ENCODE assay signal across 8 mouse cellular contexts in genomic region chr12:27340451-27341035, GRCm38 (mm10). TPM values are rescaled to one million over a fixed set of nuclear protein-coding genes. Genes with fewer than 3 reads are reported as not detected.
DNase-seq lines count a peak whose midpoint lies in the region; ATAC-seq and TF ChIP-seq lines count a peak whose summit lies in the region.

No protein-coding gene starts in this region.

- peak overlapping the region; percentile 93 for H3ac ChIP-seq in myocyte (ENCODE audit: control insufficient read depth, insufficient read length)

- DNase-seq in heart, postnatal 0 days (ENCODE audit: low spot score), result no peak
- DNase-seq in heart, adult 2 months, result no peak
- DNase-seq in embryo, embryonic 10.5 days (ENCODE audit: low spot score), result peak; percentile 80
- DNase-seq in layer of hippocampus, postnatal 36 days, result no peak
- no peak for DNase-seq in left cerebral cortex, adult 11 months (ENCODE audit: low spot score)
- no peak for DNase-seq in thymus, adult 2 months

- H3K4me2 ChIP-seq in heart, postnatal 0 days (ENCODE audit: low read depth, low read length), result peak overlapping the region; percentile 98
- peak overlapping the region; percentile 89 for H3K4me2 ChIP-seq in intestine, embryonic 15.5 days (replicated peaks)
- H3K4me2 ChIP-seq in myocyte (ENCODE audit: low read depth), result peak overlapping the region; percentile 61

- H3K36me3 ChIP-seq in heart, postnatal 0 days (replicated peaks; ENCODE audit: control insufficient read depth, insufficient read depth, low read length), result no peaks in the 10 kb centered on the region
- no peaks in the 10 kb centered on the region for H3K36me3 ChIP-seq in heart, adult 2 months (ENCODE audit: control insufficient read depth, insufficient read depth, low read length)
- no peaks in the 10 kb centered on the region for H3K36me3 ChIP-seq in intestine, embryonic 15.5 days
- peaks cover 7% of the 10 kb centered on the region for H3K36me3 ChIP-seq in myocyte (ENCODE audit: control insufficient read depth, insufficient read depth)
- H3K36me3 ChIP-seq in thymus, adult 2 months (ENCODE audit: control insufficient read depth, insufficient read depth, low read length), result no peaks in the 10 kb centered on the region

- no peak for TF ChIP-seq EP300 in heart, postnatal 0 days (IDR thresholded peaks at IDR 0.05; ENCODE audit: low read depth)
- no peak for TF ChIP-seq EP300 in heart, adult 2 months (IDR thresholded peaks at IDR 0.05; ENCODE audit: insufficient read depth, low read depth, low read length)

- no peaks in the 10 kb centered on the region for H3K9me3 ChIP-seq in heart, postnatal 0 days (replicated peaks; ENCODE audit: control insufficient read depth, low read length)
- H3K9me3 ChIP-seq in intestine, embryonic 15.5 days, result no peaks in the 10 kb centered on the region

- H3K27me3 ChIP-seq in heart, postnatal 0 days (ENCODE audit: control insufficient read depth, insufficient read depth, low read length), result no peaks in the 10 kb centered on the region
- H3K27me3 ChIP-seq in heart, adult 2 months (ENCODE audit: control insufficient read depth, insufficient read depth, low read length), result peaks cover 11% of the 10 kb centered on the region
- H3K27me3 ChIP-seq in intestine, embryonic 15.5 days (replicated peaks), result no peaks in the 10 kb centered on the region
- H3K27me3 ChIP-seq in myocyte (ENCODE audit: control insufficient read depth, insufficient read depth, insufficient read length), result no peaks in the 10 kb centered on the region
- H3K27me3 ChIP-seq in thymus, adult 2 months (ENCODE audit: control insufficient read depth, insufficient read depth, low read length), result 0 out of 2 replicates have a peak, but pooled peaks cover 2% of the 10 kb centered on the region

- no peak for TF ChIP-seq CTCF in heart, postnatal 0 days (IDR thresholded peaks at IDR 0.05; ENCODE audit: low read depth)
- TF ChIP-seq CTCF in heart, adult 2 months (IDR thresholded peaks at IDR 0.05), result no peak
- no peak for TF ChIP-seq CTCF in thymus, adult 2 months (IDR thresholded peaks at IDR 0.05; ENCODE audit: borderline replicate concordance, control insufficient read depth, extremely low read depth, insufficient read depth, low read length, poor library complexity)

- H3K79me2 ChIP-seq in heart, adult 2 months (replicated peaks; ENCODE audit: control insufficient read depth, insufficient read depth, low read length), result no peaks in the 10 kb centered on the region
- H3K79me2 ChIP-seq in myocyte (ENCODE audit: control insufficient read depth, insufficient read depth), result peaks cover 57% of the 10 kb centered on the region

- H3K27ac ChIP-seq in heart, postnatal 0 days (ENCODE audit: low read depth), result no peak overlapping the region
- no peak overlapping the region for H3K27ac ChIP-seq in heart, adult 2 months
- 0 out of 2 replicates have a peak overlapping the region, but pooled peaks have one; percentile 95 for H3K27ac ChIP-seq in intestine, embryonic 15.5 days
- H3K27ac ChIP-seq in thymus, adult 2 months (ENCODE audit: control insufficient read depth, insufficient read depth, low read length), result no peak overlapping the region

- H3K4me1 ChIP-seq in heart, postnatal 0 days (ENCODE audit: control insufficient read depth, insufficient read depth), result peaks cover 7% of the 10 kb centered on the region; the same call in 1 of the 2 replicates
- H3K4me1 ChIP-seq in heart, adult 2 months (ENCODE audit: control insufficient read depth, insufficient read depth, low read length), result no peaks in the 10 kb centered on the region
- H3K4me1 ChIP-seq in intestine, embryonic 15.5 days (replicated peaks), result no peaks in the 10 kb centered on the region; the same call in 1 of the 2 replicates
- H3K4me1 ChIP-seq in thymus, adult 2 months (replicated peaks; ENCODE audit: control insufficient read depth, insufficient read depth, low read length), result no peaks in the 10 kb centered on the region

- 2% methylated on average over 14 of the region's 14 CpGs for WGBS in heart, postnatal 0 days
- WGBS in heart, adult 2 months, result 11% methylated on average over 14 of the region's 14 CpGs
- WGBS in intestine, embryonic 15.5 days, result under 1% methylated on average over 14 of the region's 14 CpGs
- WGBS in thymus, adult 2 months, result 5% methylated on average over 14 of the region's 14 CpGs

- peak overlapping the region; percentile 82 for H3K4me3 ChIP-seq in heart, postnatal 0 days (ENCODE audit: low read depth, low read length)
- H3K4me3 ChIP-seq in heart, adult 2 months, result no peak overlapping the region
- H3K4me3 ChIP-seq in intestine, embryonic 15.5 days (replicated peaks), result peak overlapping the region; percentile 82
- H3K4me3 ChIP-seq in myocyte, result peak overlapping the region; percentile 94
- no peak overlapping the region for H3K4me3 ChIP-seq in thymus, adult 2 months (ENCODE audit: control insufficient read depth, insufficient read depth, low read length)

- peak overlapping the region; percentile 48; the same call in 1 of the 2 replicates for H3K9ac ChIP-seq in heart, postnatal 0 days (replicated peaks; ENCODE audit: low read depth, low read length)
- H3K9ac ChIP-seq in heart, adult 2 months (ENCODE audit: low read depth, low read length), result no peak overlapping the region
- H3K9ac ChIP-seq in intestine, embryonic 15.5 days, result peak overlapping the region; percentile 83

- ATAC-seq in heart, postnatal 0 days (ENCODE audit: insufficient read depth, low read depth), result no peak
- ATAC-seq in intestine, embryonic 15.5 days, result no peak

- no peak for TF ChIP-seq POLR2A in heart, adult 2 months (IDR thresholded peaks at IDR 0.05; ENCODE audit: insufficient read depth, low read depth, low read length)
- TF ChIP-seq POLR2A in myocyte (IDR thresholded peaks at IDR 0.05; ENCODE audit: insufficient read length, low read depth), result no peak
- no peak for TF ChIP-seq POLR2A in thymus, adult 2 months (IDR thresholded peaks at IDR 0.05; ENCODE audit: control insufficient read depth, extremely low read depth, insufficient read depth, low read length, poor library complexity)

- intact Hi-C loops in heart, adult 2 months (cut with DNase I), result loop anchor here (5.0 kb wide), 1 partner anchor 1092 kb away; no protein-coding TSS in a partner anchor

TF ChIP-seq in myocyte, 11 proteins besides CTCF, POLR2A, EP300 and RAD21:
- TF ChIP-seq CEBPB (IDR thresholded peaks at IDR 0.05; ENCODE audit: insufficient read depth, poor library complexity, severe bottlenecking) (no peak), MAX (IDR thresholded peaks at IDR 0.05; ENCODE audit: low read depth) (no peak), POLR2AphosphoS2 (IDR thresholded peaks at IDR 0.05; ENCODE audit: insufficient read length, low read depth) (no peak), TCF12 (IDR thresholded peaks at IDR 0.05; ENCODE audit: insufficient read depth, poor library complexity, severe bottlenecking) (no peak), MYOD1 (IDR thresholded peaks at IDR 0.05; ENCODE audit: control insufficient read depth in 1 of 3, insufficient read length in 2 of 3, low read depth in 2 of 3) (no peak), SRF (IDR thresholded peaks at IDR 0.05; ENCODE audit: control insufficient read depth, insufficient read length, low read depth) (no peak), E2F4 (IDR thresholded peaks at IDR 0.05; ENCODE audit: insufficient read depth) (no peak), REST (IDR thresholded peaks at IDR 0.05; ENCODE audit: insufficient read depth, insufficient read length) (no peak), MYOG (IDR thresholded peaks at IDR 0.05; ENCODE audit: control insufficient read depth in 1 of 3, insufficient read depth in 1 of 3, insufficient read length in 2 of 3, low read depth in 2 of 3) (no peak), USF1 (IDR thresholded peaks at IDR 0.05; ENCODE audit: low read depth) (no peak), TCF3 (IDR thresholded peaks at IDR 0.05; ENCODE audit: insufficient read length, low read depth) (no peak)

RNA-seq across cellular contexts. Expression of gene Sox11, which starts 1.8 kb away (rescaled TPM):
- 5.7 and 6.6 TPM in 2 replicates for total RNA-seq in heart, postnatal 0 days (2014; rRNA removed; ENCODE audit: low replicate concordance)
- polyA plus RNA-seq in heart, postnatal 0 days (2015; fragmentation: Nextera tagmentation; extraction: Ambion mirVana), result 3.8 and 3.9 TPM in 2 replicates
- total RNA-seq in heart, adult 2 months (2021), result under 1 TPM in 1 of 2 experiments, not detected in 1; 0.05 TPM
- 0.02 and 0.03 TPM in 2 replicates for polyA plus RNA-seq in heart, adult 2 months (2012; rRNA removed)
- polyA plus RNA-seq in intestine, embryonic 15.5 days (2015; fragmentation: Nextera tagmentation; extraction: Ambion mirVana), result 30.9 and 37.5 TPM in 2 replicates
- polyA plus RNA-seq in myocyte (2012; fragmentation: generic; extraction: Trizol), result 11.3 TPM
- total RNA-seq in layer of hippocampus, postnatal 36 days (2021), result 10 to 100 TPM; 24.5 to 25.5 TPM
- polyA plus RNA-seq in thymus, adult 2 months (2012; rRNA removed), result 0.05 and 0.07 TPM in 2 replicates

Comparison
In these comparisons a context has a peak if more than half of its experiments do, and no peak if none do; other contexts are left out.
1. H3K4me3 ChIP-seq: peak in heart, postnatal 0 days (single experiment), intestine, embryonic 15.5 days (single experiment) and myocyte (single experiment); none in heart, adult 2 months (single experiment) and thymus, adult 2 months (single experiment).
2. Peak in every context shown above with its lines, with median percentiles within 50 percentile points of each other: H3K4me2 ChIP-seq.